Mouse (Mus musculus) embryonic facial prominence, embryonic 12.5 days (tissue): Measurements from ENCODE around the gene Hlx. TPM values are rescaled to one million over a fixed set of nuclear protein-coding genes. Genes with fewer than 3 reads are reported as not detected.

Source experiments
- ATAC-seq: fragments of 200-750 bp; cut with Nextera tagmentation; 2 replicates; pipeline ENCODE4 v1.8.0; 2017; ENCODE audit not compliant: insufficient number of reproducible peaks, insufficient read depth, low FRiP score, low TSS enrichment
- H3K27ac ChIP-seq: fragments of 300-500 bp; sonication (generic); 2 replicates; pipeline ENCODE4 v1.5.1; 2016; ENCODE audit warnings: mild to moderate bottlenecking
- H3K27me3 ChIP-seq: fragments of 300-500 bp; sonication (generic); 2 replicates; pipeline ENCODE4 v1.6.1; 2016; ENCODE audit warnings: mild to moderate bottlenecking, moderate library complexity
- H3K36me3 ChIP-seq: fragments of 300-500 bp; sonication (generic); 2 replicates; pipeline ENCODE4 v1.6.1; 2016; ENCODE audit warnings: mild to moderate bottlenecking
- H3K4me1 ChIP-seq: fragments of 300-500 bp; sonication (generic); 2 replicates; pipeline ENCODE4 v1.6.1; 2016
- H3K4me2 ChIP-seq: fragments of 300-500 bp; sonication (generic); replicated peaks from 2 replicates; pipeline ENCODE4 v1.6.1; 2016; ENCODE audit warnings: mild to moderate bottlenecking, moderate library complexity
- H3K4me3 ChIP-seq: fragments of 300-500 bp; sonication (generic); 2 replicates; pipeline ENCODE4 v1.5.1; 2016; ENCODE audit warnings: mild to moderate bottlenecking
- H3K9ac ChIP-seq: fragments of 300-500 bp; sonication (generic); 2 replicates; pipeline ENCODE4 v1.6.1; 2016; ENCODE audit warnings: mild to moderate bottlenecking, moderate library complexity
- H3K9me3 ChIP-seq: fragments of 300-500 bp; sonication (generic); 2 replicates; pipeline ENCODE4 v1.6.1; 2016; ENCODE audit warnings: mild to moderate bottlenecking, moderate library complexity
- WGBS: fragments of 180-500 bp; shearing (Covaris S2); methylation state at CpG from one replicate; pipeline ENCODE4 v1.1.7; 2016; 5-methylcytosine and 5-hydroxymethylcytosine counted together
- polyA plus RNA-seq: library from polyadenylated mRNA; unstranded; fragments of >200 nt; fragmentation: Nextera tagmentation; extraction: Ambion mirVana; gene quantifications from 2 replicates; pipeline ENCODE4 v1.2.1, GENCODE M21; 2016

The Hlx gene
- polyA plus RNA-seq, 1 experiment from 2014 or later = 8.4 TPM

DNA sequence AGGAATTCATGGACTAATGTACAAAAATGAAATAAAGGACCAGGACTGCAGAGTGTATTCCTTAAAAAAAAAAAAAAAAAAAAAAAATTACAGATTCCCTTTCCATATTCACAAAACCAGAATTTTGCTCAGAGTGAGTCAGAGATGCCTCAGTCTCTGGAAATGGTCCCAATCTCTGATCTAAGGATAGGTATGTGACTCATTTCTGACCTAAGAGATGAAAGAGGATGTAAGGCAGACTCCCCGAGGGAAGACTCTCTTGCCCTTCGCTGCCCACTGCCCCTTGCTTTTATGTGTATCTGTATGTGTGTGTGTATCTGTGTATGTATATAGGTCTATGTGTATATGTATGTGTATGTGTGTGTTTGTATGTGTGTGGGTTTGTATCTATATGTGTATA, 37.0 kb downstream of the Hlx start:
- H3K4me3 ChIP-seq = no peak overlapping the region
- no peaks in the 10 kb centered on the region for H3K27me3 ChIP-seq
- no peak overlapping the region for H3K4me2 ChIP-seq
- 80% methylated on average over 2 of the region's 2 CpGs for WGBS
- no peak for ATAC-seq
- H3K4me1 ChIP-seq = no peaks in the 10 kb centered on the region
- no peaks in the 10 kb centered on the region for H3K36me3 ChIP-seq
- no peak overlapping the region for H3K9ac ChIP-seq
- no peaks in the 10 kb centered on the region for H3K9me3 ChIP-seq
- no peak overlapping the region for H3K27ac ChIP-seq

GRCm38 (mm10) chr1:184692204-184692904, 40.1 kb downstream of the Hlx start:
- H3K9ac ChIP-seq = no peak overlapping the region
- H3K4me3 ChIP-seq = no peak overlapping the region
- H3K27me3 ChIP-seq = no peaks in the 10 kb centered on the region
- H3K36me3 ChIP-seq = no peaks in the 10 kb centered on the region
- no peaks in the 10 kb centered on the region for H3K4me1 ChIP-seq
- no peak overlapping the region for H3K27ac ChIP-seq
- H3K9me3 ChIP-seq = no peaks in the 10 kb centered on the region
- no peak overlapping the region for H3K4me2 ChIP-seq
- ATAC-seq = no peak
- 79% methylated on average over 10 of the region's 10 CpGs for WGBS

- Histone ChIP-seq H3K9ac (no peak overlapping the region), H3K36me3 (no peaks in the 10 kb centered on the region), H3K27ac (no peak overlapping the region), H3K4me1 (no peaks in the 10 kb centered on the region), H3K9me3 (no peaks in the 10 kb centered on the region), H3K4me2 (no peak overlapping the region), H3K27me3 (no peaks in the 10 kb centered on the region), H3K4me3 (no peak overlapping the region)
- WGBS = 70% methylated on average over 8 of the region's 8 CpGs
- ATAC-seq = no peak
Measured at GRCm38 (mm10) chr1:184691240-184691639, 41.2 kb downstream of the Hlx start.

GRCm38 (mm10) chr1:184688026-184688425, 44.4 kb downstream of the Hlx start:
- Histone ChIP-seq H3K9me3 (no peaks in the 10 kb centered on the region), H3K9ac (no peak overlapping the region), H3K4me3 (no peak overlapping the region), H3K36me3 (no peaks in the 10 kb centered on the region), H3K27me3 (no peaks in the 10 kb centered on the region), H3K4me2 (no peak overlapping the region), H3K4me1 (no peaks in the 10 kb centered on the region), H3K27ac (no peak overlapping the region)
- no peak for ATAC-seq
- 74% methylated on average over 7 of the region's 7 CpGs for WGBS

- ATAC-seq = no peak
- Histone ChIP-seq H3K27me3 (no peaks in the 10 kb centered on the region), H3K9ac (no peak overlapping the region), H3K4me1 (no peaks in the 10 kb centered on the region), H3K4me2 (no peak overlapping the region), H3K27ac (no peak overlapping the region), H3K36me3 (no peaks in the 10 kb centered on the region), H3K4me3 (no peak overlapping the region), H3K9me3 (no peaks in the 10 kb centered on the region)
- WGBS = 53% methylated on average over 4 of the region's 4 CpGs
Measured at GRCm38 (mm10) chr1:184687512-184687911, 44.9 kb downstream of the Hlx start.

- H3K4me2 ChIP-seq = no peak overlapping the region
- H3K9ac ChIP-seq = no peak overlapping the region
- ATAC-seq = no peak
- 66% methylated on average over 6 of the region's 6 CpGs for WGBS
- no peaks in the 10 kb centered on the region for H3K27me3 ChIP-seq
- H3K36me3 ChIP-seq = no peaks in the 10 kb centered on the region
- H3K9me3 ChIP-seq = no peaks in the 10 kb centered on the region
- H3K27ac ChIP-seq = no peak overlapping the region
- H3K4me1 ChIP-seq = no peaks in the 10 kb centered on the region
- no peak overlapping the region for H3K4me3 ChIP-seq
Measured at GRCm38 (mm10) chr1:184683541-184683940, 48.9 kb downstream of the Hlx start.

DNA sequence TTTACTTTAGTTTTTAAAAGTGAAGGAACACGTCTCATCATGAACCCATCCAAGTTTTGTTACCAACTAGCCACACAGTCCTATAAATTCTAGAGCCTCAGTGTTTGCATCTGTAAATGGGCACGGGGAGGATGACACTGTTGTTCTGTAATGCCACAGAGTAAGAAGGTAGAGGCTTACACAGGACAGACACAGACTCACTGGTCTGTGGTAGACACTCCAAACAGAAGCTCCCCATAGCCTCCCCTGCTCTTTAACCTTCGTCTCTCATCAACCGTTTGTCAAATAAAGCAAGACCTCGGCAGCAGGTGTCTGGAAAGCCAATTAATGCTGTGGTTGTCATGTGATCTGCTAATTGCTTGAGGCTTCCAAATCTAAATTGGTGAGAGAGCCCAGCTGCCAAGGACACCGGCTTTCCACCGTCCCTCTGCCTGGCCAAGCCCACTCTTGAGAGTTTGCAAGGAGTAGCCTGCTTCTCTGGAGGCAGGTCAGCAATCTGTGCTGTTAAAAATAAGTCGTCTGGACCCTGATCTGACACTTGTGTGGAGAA, 52.9 kb downstream of the Hlx start:
- Histone ChIP-seq H3K4me2 (no peak overlapping the region), H3K9ac (no peak overlapping the region), H3K4me1 (no peaks in the 10 kb centered on the region), H3K27me3 (no peaks in the 10 kb centered on the region), H3K36me3 (no peaks in the 10 kb centered on the region), H3K9me3 (no peaks in the 10 kb centered on the region), H3K27ac (no peak overlapping the region), H3K4me3 (no peak overlapping the region)
- WGBS = 73% methylated on average over 8 of the region's 8 CpGs
- no peak for ATAC-seq

DNA sequence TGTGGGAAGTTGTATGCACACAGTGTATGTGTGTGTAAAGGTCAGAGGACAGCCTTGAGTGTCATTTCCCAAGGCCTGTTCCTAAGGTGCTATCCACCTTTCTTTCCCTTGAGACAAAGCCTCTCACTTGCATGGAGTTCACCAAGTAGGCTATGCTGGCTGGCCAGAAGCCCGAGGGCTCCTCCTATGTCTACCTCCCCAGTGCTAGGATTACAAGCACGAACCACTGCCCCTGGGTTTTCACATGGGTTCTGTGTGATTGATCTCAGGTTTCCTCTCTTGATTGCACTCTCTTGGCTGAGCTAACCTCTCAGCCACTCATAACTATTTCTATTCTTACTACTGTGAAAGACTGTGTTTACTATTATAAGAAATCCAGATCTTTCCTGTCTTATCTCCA, 54.8 kb downstream of the Hlx start:
- Histone ChIP-seq H3K27ac (no peak overlapping the region), H3K4me3 (no peak overlapping the region), H3K27me3 (no peaks in the 10 kb centered on the region), H3K4me2 (no peak overlapping the region), H3K36me3 (no peaks in the 10 kb centered on the region), H3K4me1 (no peaks in the 10 kb centered on the region), H3K9me3 (no peaks in the 10 kb centered on the region), H3K9ac (no peak overlapping the region)
- ATAC-seq = no peak
- WGBS = 22% methylated on average over 2 of the region's 2 CpGs

Other genes starting within 250 kb of the Hlx start
- not detected in 2 replicates for gene Marc1, start 78.7 kb upstream of the Hlx start, polyA plus RNA-seq
- gene Marc2, start 113.8 kb upstream of the Hlx start, polyA plus RNA-seq = 144 and 152 TPM in 2 replicates
- 1.0 and 1.3 TPM in 2 replicates for gene C130074G19Rik, start 150.6 kb upstream of the Hlx start, polyA plus RNA-seq